Mouse (Mus musculus) neutrophil, adult 5-6 weeks (primary cell): ENCODE measurements around the gene Vhl. TPM values are rescaled to one million over a fixed set of nuclear protein-coding genes. Genes with fewer than 3 reads are reported as not detected.
A peak's percentile ranks its signal among the peaks of the same experiment; 100 is the strongest.

Experiments used
- ATAC-seq: fragments of 151-379, 151-347 bp; 2 replicates; pipeline ENCODE4 v1.8.0; 2017; ENCODE audit warnings: mild to moderate bottlenecking, moderate TSS enrichment; ENCODE audit not compliant: insufficient number of reproducible peaks, poor library complexity, low FRiP score, severe bottlenecking; ENCODE audit errors: extremely low read depth
- total RNA-seq: library from RNA; stranded (forward); fragments of 200-1000 nt; gene quantifications from 2 replicates; pipeline ENCODE4 v1.2.3, GENCODE M21; 2017

The Vhl gene
- total RNA-seq: 14.9 and 17.6 TPM in 2 replicates

DNA sequence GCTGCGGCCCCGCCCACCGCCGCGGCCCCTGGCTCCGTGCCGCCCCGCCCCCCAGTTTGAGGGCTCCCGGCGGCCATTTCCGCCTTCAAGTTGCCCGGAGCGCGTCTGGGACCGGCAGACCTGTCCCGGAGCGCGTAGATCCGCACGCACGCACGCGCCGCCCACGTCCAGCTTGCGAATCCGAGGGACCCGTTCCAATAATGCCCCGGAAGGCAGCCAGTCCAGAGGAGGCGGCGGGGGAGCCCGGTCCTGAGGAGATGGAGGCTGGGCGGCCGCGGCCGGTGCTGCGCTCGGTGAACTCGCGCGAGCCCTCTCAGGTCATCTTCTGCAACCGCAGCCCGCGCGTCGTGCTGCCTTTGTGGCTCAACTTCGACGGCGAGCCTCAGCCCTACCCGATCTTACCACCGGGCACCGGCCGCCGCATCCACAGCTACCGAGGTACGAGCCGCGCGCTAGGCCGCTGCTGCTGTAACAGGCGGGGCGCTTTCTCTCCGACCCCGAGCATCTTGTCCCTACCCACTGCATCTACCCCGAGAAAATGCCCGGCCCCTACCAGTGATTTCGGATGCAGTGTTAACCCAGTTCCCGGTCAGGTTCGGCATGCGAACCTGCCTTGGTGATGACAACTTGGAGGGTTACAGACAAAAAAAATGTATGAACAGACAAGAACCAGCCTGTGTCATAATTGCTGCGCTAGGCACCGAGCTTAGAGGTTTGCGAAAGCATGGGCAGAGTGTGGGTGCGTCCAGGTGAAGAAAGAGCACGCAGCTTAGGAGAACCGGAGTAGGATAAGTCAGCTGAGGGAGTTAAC, at the start of gene Vhl:
TSS of gene Vhl (plus strand) at position 19 of the 811 bp plus-strand sequence.
- ATAC-seq: peak; percentile 73

DNA sequence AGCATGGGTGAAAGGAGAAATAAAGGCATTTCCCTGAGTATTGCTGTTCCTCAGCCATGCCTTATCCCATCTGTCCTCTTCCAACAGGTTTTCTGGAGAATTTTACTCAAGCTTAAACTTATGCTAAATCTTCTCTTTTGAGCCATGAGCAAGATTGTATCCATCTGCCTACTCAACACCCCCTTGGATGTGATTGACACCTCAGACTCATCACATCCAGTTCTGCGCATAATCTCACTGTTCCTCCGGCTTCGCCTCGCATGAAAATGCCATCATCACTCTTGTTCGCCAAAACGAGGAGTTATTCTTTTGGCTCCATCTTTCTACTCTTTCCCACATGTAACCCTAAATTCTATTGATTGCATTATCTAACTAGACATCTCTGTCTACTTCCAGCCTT, 47.7 kb upstream of the Vhl start:
- no peak for ATAC-seq

GRCm38 (mm10) chr6:113579306-113579705, 44.5 kb upstream of the Vhl start:
- no peak for ATAC-seq

GRCm38 (mm10) chr6:113583023-113583422, 40.7 kb upstream of the Vhl start:
- no peak for ATAC-seq

GRCm38 (mm10) chr6:113585065-113585464, 38.7 kb upstream of the Vhl start:
- no peak for ATAC-seq

GRCm38 (mm10) chr6:113586466-113587183, 37.1 kb upstream of the Vhl start:
- ATAC-seq: no peak

- no peak for ATAC-seq
Observed at GRCm38 (mm10) chr6:113592637-113593036, 31.1 kb upstream of the Vhl start.

DNA sequence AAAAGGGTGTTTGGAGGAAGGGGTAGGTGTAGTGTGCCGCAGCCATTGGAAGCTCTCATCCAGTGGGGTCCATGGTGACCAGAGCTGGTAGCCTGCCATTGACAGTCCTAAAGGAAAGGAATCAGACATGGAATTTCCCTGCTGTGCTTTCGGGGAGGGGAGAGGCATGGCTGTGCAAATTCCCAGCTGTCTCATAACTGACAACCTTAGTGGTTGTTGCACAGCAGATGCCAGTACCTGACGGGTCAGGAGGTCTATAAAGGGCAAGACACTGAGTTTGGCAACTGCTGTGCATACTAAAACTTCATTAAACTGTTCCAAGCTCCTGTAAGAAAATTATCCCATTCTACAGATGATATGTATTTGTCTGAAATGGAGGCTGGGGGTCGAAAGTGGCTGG, 25.8 kb upstream of the Vhl start:
- ATAC-seq: no peak

DNA sequence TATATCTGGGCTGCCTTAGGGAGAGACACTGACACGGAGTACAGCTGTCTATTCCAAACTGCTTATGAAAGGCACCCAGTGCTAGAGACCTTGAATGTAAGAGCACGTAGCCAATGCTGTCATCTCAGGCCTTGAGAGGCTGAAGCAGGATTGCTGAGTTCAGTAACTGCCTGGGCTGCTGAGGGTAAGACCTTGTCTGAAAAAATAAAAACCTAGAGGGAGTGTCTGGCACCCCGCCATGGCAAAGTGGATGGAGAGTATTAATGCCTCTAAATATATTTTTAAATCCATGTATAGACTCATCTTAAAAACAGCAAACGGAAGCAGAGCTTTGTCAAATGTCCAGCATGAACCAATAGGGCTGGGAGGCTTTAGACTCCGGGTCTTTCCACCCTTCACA, 23.9 kb upstream of the Vhl start:
- no peak for ATAC-seq

DNA sequence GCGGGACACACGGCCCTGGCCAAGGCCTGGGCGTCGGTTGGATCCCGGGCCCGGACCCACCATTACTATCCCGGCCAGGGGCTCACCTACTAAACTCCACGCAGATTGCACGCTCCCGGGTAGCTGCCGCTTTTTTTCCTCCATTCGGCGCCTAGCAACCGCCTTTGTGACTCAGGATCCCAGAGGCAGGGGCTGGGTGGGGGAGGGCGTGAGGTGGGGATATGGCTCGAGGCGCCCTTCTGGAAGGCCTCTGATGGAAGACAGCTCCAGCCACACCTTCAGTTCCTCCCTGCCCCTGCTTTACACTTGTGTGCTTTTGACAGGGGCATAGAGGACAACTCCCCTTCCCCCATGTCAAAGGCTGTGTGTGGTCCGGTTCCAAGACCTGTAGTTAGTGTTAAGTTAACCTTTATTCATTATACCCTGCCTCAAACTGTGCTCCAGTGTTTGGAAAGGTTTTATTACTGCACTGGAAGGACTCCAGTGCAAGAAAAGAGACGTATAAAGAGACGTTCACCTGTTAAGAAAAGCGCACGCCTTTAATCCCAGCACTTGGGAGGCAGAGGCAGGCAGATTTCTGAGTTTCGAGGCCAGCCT, 23.1 kb upstream of the Vhl start, which contains the start of gene Fancd2os:
TSS of gene Fancd2os (minus strand) at position 173 of the 597 bp plus-strand sequence.
- no peak for ATAC-seq

- no peak for ATAC-seq
Observed at GRCm38 (mm10) chr6:113602821-113603220, 20.9 kb upstream of the Vhl start.

DNA sequence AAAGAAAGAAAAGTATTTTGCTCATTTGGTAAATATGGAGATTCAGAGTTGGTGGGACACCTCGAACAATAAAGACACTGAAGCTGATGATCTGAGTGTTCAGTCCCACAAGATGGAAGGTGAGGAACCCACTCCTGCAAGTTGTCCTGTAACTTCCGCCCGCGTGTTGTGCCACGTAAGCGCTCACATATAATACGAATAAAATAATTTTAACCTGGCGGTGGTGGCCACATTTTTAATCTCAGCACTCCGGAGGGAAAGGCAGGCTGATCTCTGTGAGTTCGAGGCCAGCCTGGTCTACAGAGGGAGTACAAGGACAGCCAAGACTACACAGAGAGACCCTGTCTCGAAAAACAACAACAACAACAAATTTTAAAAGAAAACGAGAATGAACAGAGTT, 19.8 kb upstream of the Vhl start:
- no peak for ATAC-seq

- peak; percentile 65 for ATAC-seq
Observed at GRCm38 (mm10) chr6:113604432-113605223, 19.1 kb upstream of the Vhl start, which contains the start of gene Brk1. Gene Brk1 (plus strand): TSS chr6:113604772.

DNA sequence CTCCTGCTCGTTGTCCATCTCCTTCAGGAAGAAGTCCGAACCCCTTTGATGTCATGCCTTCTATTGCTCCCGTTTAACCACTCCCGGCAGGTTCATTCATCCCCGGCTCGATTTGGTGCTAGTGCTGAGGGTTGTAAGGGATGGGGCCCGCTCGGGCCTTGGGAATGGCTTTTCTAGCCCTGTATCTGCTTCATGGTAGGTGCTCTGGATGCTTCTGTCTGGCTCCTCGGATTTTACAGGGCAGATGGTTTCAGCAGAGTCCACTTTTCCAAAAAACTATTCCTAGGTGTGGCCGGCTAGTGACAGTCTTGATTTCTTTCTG, 18.6 kb upstream of the Vhl start:
- 0 out of 2 replicates have a peak, but pooled peaks have one; percentile 3 for ATAC-seq

DNA sequence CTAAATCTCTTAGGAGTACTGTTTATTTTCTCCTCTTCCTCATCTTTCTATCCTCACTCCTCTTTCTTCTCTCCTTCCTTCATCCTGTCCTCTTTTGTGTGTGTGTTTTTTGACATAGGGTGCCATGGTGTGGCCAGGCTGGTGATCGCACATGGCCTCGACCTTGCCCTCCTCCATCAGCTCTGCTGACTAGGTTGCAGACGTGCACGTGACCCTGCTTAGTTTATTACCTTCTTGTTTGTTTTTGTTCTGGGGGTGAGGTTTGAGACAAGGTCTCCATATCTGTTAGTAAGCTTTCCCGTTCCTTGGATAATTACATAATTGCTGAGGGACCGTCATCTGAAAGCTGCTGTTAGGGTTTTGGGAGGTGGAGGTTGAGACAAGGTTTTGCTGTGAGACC, 14.9 kb upstream of the Vhl start:
- ATAC-seq: no peak

DNA sequence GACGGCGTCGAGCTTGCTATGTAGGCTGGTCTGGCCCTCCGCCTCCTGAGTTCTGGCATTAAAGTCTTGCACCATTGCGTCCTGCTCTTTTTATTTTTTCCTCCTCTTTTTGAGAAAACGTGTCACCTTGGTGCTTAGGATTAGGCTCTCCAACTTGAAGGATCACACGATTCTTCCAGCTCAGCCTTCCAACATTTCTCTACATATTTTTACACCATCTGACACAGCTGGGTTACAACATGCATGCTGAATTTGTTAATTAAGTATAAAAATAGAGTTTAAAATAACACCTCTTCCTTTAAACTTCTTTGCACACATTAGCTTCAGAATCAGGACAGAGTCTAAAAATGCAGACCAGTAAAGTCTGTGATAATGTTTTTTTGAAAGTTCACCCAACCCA, 14.5 kb upstream of the Vhl start:
- no peak for ATAC-seq

- no peak for ATAC-seq
Observed at GRCm38 (mm10) chr6:113612258-113612969, 11.3 kb upstream of the Vhl start.

- no peak for ATAC-seq
Observed at GRCm38 (mm10) chr6:113614152-113614551, 9.6 kb upstream of the Vhl start.

DNA sequence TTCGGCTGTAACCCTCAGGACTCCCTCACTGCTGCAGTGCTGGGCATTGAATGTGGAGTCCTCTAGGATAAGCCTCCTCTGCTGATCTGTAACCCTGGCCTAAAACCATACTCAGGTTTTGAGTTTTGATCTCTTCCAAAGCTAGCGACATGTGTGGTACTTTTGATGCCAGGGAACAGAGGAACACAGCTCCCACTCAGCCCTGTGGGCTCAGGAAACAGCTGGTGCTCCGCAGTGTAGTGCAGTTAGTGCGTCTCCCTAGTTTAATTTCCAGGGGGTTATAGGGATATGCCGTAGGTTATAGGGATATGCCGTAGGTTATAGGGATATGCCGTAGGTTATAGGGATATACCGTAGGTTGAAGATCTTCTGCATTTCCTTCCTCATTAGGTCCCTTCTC, 8.8 kb upstream of the Vhl start:
- ATAC-seq: no peak
